In genomic region chr14:21522312-21522978, GRCm38 (mm10) we compare ENCODE assay signal across 10 mouse cellular contexts. TPM values are rescaled to one million over a fixed set of nuclear protein-coding genes. Genes with fewer than 3 reads are reported as not detected.
DNase-seq lines count a peak whose midpoint lies in the region; ATAC-seq lines count a peak whose summit lies in the region.
"Had no signal": no experiment of that assay in that cellular context is flagged by ENCODE, and none has a peak within 500 bp of the region (broad histone marks: within the 10 kb centered on the region; RNA-seq: fewer than 3 reads in every experiment).

No protein-coding gene starts in this region.

- H3K4me1 ChIP-seq in heart, embryonic 10.5 days, result peaks cover 51% of the 10 kb centered on the region
- H3K4me1 ChIP-seq in stomach, embryonic 14.5 days (ENCODE audit: control insufficient read depth, insufficient read depth, low read length), result peaks cover 33% of the 10 kb centered on the region

- H3K4me2 ChIP-seq in stomach, embryonic 14.5 days (replicated peaks; ENCODE audit: low read depth, low read length), result no peak overlapping the region
- H3K4me2 ChIP-seq: neural tube, embryonic 13.5 days had no signal

- WGBS in heart, embryonic 10.5 days, result 68% methylated on average over 16 of the region's 16 CpGs
- WGBS in stomach, embryonic 14.5 days, result 81% methylated on average over 16 of the region's 16 CpGs

- no peaks in the 10 kb centered on the region for H3K9me3 ChIP-seq in heart, embryonic 10.5 days
- no peaks in the 10 kb centered on the region for H3K9me3 ChIP-seq in stomach, embryonic 14.5 days (ENCODE audit: control insufficient read depth, low read depth, low read length)
- H3K9me3 ChIP-seq: forebrain, embryonic 13.5 days; neural tube, embryonic 13.5 days had no signal

- ATAC-seq in stomach, embryonic 14.5 days (ENCODE audit: insufficient number of reproducible peaks, insufficient read depth, low FRiP score, low read depth), result no peak
- no peak for ATAC-seq in activated CD4-positive, CD25-positive, alpha-beta regulatory T cell, adult 4 months
- ATAC-seq: forebrain, embryonic 13.5 days had no signal

- H3K9ac ChIP-seq in stomach, embryonic 14.5 days (replicated peaks; ENCODE audit: low read depth, low read length), result no peak overlapping the region
- H3K9ac ChIP-seq: neural tube, embryonic 13.5 days had no signal

- peaks cover 3% of the 10 kb centered on the region; the same call in 1 of the 2 replicates for H3K36me3 ChIP-seq in heart, embryonic 10.5 days
- H3K36me3 ChIP-seq in stomach, embryonic 14.5 days (ENCODE audit: control insufficient read depth, insufficient read depth, low read length), result peaks cover 6% of the 10 kb centered on the region

- H3K27me3 ChIP-seq in heart, embryonic 10.5 days (ENCODE audit: insufficient read depth, poor library complexity, severe bottlenecking), result no peaks in the 10 kb centered on the region
- no peaks in the 10 kb centered on the region for H3K27me3 ChIP-seq in stomach, embryonic 14.5 days (ENCODE audit: control insufficient read depth, insufficient read depth, low read length)
- H3K27me3 ChIP-seq: forebrain, embryonic 13.5 days; neural tube, embryonic 13.5 days had no signal

- no peak for DNase-seq in heart, embryonic 10.5 days (ENCODE audit: low spot score)
- no peak for DNase-seq in heart, adult 8-10 months (ENCODE audit: low spot score)
- peak; percentile 45 for DNase-seq in layer of hippocampus, adult 9-11 months
- no peak for DNase-seq in layer of hippocampus, postnatal 25 days (ENCODE audit: extremely low spot score in 1 of 2, low spot score in 1 of 2)
- peak; percentile 33 to 52 for DNase-seq in kidney, postnatal 36 days
- no peak for DNase-seq in adrenal gland, adult (ENCODE audit: inconsistent age in 2 of 2, low spot score in 1 of 2)

- H3K4me3 ChIP-seq in heart, embryonic 10.5 days, result no peak overlapping the region
- no peak overlapping the region for H3K4me3 ChIP-seq in stomach, embryonic 14.5 days (ENCODE audit: low read depth, low read length)
- H3K4me3 ChIP-seq: forebrain, embryonic 13.5 days; neural tube, embryonic 13.5 days had no signal

- H3K27ac ChIP-seq in heart, embryonic 10.5 days, result 0 out of 2 replicates have a peak overlapping the region, but pooled peaks have one; percentile 54
- peak overlapping the region; percentile 40; the same call in 1 of the 2 replicates for H3K27ac ChIP-seq in stomach, embryonic 14.5 days (ENCODE audit: low read length)

RNA-seq across cellular contexts. Expression of gene Kat6b, which starts 41.2 kb away (rescaled TPM):
- 9.3 and 11.1 TPM in 2 replicates for polyA plus RNA-seq in heart, embryonic 10.5 days (2016; fragmentation: Nextera tagmentation; extraction: Ambion mirVana)
- 10 to 100 TPM; 26.7 to 30.3 (median 28.2) TPM for total RNA-seq in heart, adult 8-10 months (2022)
- total RNA-seq in layer of hippocampus, postnatal 25 days (2021), result 10 to 100 TPM; 70.0 to 83.4 TPM
- 28.3 and 32.3 TPM in 2 replicates for polyA plus RNA-seq in stomach, embryonic 14.5 days (2014; fragmentation: Nextera tagmentation; extraction: Ambion mirVana)
- polyA plus RNA-seq in activated CD4-positive, CD25-positive, alpha-beta regulatory T cell, adult 4 months (2017; shearing (Covaris generic)), result 1 to 10 TPM; 8.2 to 9.6 TPM

Comparison
In these comparisons a context has a peak if more than half of its experiments do, and no peak if none do; other contexts are left out.
1. DNase-seq: peak in layer of hippocampus, adult 9-11 months (single experiment) and kidney, postnatal 36 days (2 of 2); none in heart, embryonic 10.5 days (single experiment), heart, adult 8-10 months (single experiment), layer of hippocampus, postnatal 25 days (0 of 2) and adrenal gland, adult (0 of 2).